Mouse (Mus musculus): ENCODE results near the gene Nhp2.

GRCm38 (mm10) chr11:51585608-51586252, 33.8 kb upstream of the Nhp2 start:
- TF ChIP-seq POLR2A (IDR thresholded peaks at IDR 0.05; ENCODE audit: low read depth, low read length) (no peak), CTCF (IDR thresholded peaks at IDR 0.05; ENCODE audit: extremely low read depth, insufficient read depth, insufficient read length, insufficient replicate concordance) (no peak)

Measured in spleen, adult 2 months (tissue).